Mouse (Mus musculus) liver, postnatal 0 days (tissue): ENCODE results near the gene Stra6l.

Experiments used
- CTCF ChIP-seq: sonication (generic); IDR thresholded peaks from 2 replicates; pipeline ENCODE4 v1.5.1; 2016; ENCODE audit warnings: antibody characterized with exemption, low read depth
- EP300 ChIP-seq: IDR thresholded peaks from 2 replicates; pipeline ENCODE4 v1.6.1; 2016; ENCODE audit warnings: antibody characterized with exemption, low read depth, mild to moderate bottlenecking

DNA sequence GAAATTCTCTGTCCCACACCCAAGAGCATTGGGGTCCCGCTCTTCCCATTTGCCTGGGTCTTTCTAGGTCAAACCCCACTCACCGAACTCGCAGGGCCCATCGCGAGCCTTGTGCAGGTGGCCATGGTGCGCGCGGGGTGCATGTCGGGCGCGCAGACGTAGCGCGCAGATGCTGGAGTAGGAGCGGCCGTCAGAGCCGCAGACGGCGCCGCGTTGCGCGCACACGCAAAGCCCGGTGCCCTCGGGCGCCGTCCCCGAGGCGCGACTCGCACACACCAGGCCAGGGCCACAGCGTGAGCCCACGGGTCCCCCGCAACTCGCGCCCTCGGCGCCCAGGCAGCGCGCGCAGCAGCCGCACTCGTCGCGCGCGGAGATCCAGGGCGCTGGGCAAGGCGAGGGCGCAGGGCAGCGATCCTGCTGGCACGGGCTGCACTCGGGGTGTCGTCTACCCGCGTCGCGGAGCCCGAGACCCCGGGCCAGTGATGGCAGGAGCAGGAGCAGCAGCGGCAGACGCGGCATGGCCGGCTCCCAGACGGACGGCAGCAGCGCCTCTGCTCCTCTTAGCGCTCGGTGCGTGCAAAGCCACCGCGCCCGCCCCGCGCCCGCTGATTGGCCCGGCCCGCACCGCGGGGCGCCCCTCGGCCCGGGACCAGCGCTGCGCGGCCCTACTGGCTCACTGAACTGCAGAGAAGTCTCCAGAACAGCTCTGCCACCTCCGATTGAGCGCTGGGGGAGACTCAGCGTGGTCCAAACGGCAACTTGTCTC, 22.0 kb upstream of the Stra6l start, which contains the start of gene Igfbpl1:
- no peak for TF ChIP-seq EP300
- no peak for TF ChIP-seq CTCF
